Mouse (Mus musculus): ENCODE results near the gene Il1rapl1. TPM values are rescaled to one million over a fixed set of nuclear protein-coding genes. Genes with fewer than 3 reads are reported as not detected.

The Il1rapl1 gene
- polyA plus RNA-seq (2017; shearing (Covaris generic)), result 0.04 TPM

GRCm38 (mm10) chrX:88115609-88116073, at the start of gene Il1rapl1:
Gene Il1rapl1 (minus strand): TSS chrX:88115645.

